In genomic region chr10:75605162-75605846, GRCm38 (mm10) we compare ENCODE assay signal across 12 mouse cellular contexts. TPM values are rescaled to one million over a fixed set of nuclear protein-coding genes. Genes with fewer than 3 reads are reported as not detected.
DNase-seq lines count a peak whose midpoint lies in the region; ATAC-seq and TF ChIP-seq lines count a peak whose summit lies in the region.
"Had no signal": no experiment of that assay in that cellular context is flagged by ENCODE, and none has a peak within 500 bp of the region (broad histone marks: within the 10 kb centered on the region; RNA-seq: fewer than 3 reads in every experiment).

No protein-coding gene starts in this region.

- no peaks in the 10 kb centered on the region for H3K36me3 ChIP-seq in kidney, adult 2 months (ENCODE audit: control insufficient read depth, insufficient read depth, low read length)
- no peaks in the 10 kb centered on the region for H3K36me3 ChIP-seq in MEL (ENCODE audit: control insufficient read depth in 1 of 2, insufficient read depth in 2 of 2, low read length in 2 of 2)
- H3K36me3 ChIP-seq: limb, embryonic 13.5 days; midbrain, embryonic 15.5 days had no signal

- no peaks in the 10 kb centered on the region for H3K4me1 ChIP-seq in kidney, adult 2 months (ENCODE audit: control insufficient read depth, insufficient read depth, low read length)
- H3K4me1 ChIP-seq in MEL (ENCODE audit: control insufficient read depth in 1 of 2, insufficient read depth in 2 of 2, low read length in 2 of 2), result no peaks in the 10 kb centered on the region
- no peaks in the 10 kb centered on the region for H3K4me1 ChIP-seq in olfactory bulb, adult 2 months (ENCODE audit: control insufficient read depth, insufficient read depth, low read length)
- H3K4me1 ChIP-seq: limb, embryonic 13.5 days; midbrain, embryonic 15.5 days had no signal

- H3K27ac ChIP-seq in kidney, adult 2 months (ENCODE audit: insufficient read depth, low read depth, low read length), result no peak overlapping the region
- H3K27ac ChIP-seq in MEL (ENCODE audit: control insufficient read depth, low read depth, low read length), result no peak overlapping the region
- no peak overlapping the region for H3K27ac ChIP-seq in olfactory bulb, adult 2 months (ENCODE audit: insufficient read depth, low read depth, low read length)
- H3K27ac ChIP-seq: limb, embryonic 13.5 days; midbrain, embryonic 15.5 days had no signal

- no peaks in the 10 kb centered on the region for H3K79me2 ChIP-seq in MEL (ENCODE audit: control insufficient read depth, insufficient read depth, low read length, poor library complexity)

- H3K9ac ChIP-seq in MEL (ENCODE audit: control insufficient read depth, low read depth, low read length, poor library complexity, severe bottlenecking), result no peak overlapping the region
- H3K9ac ChIP-seq: limb, embryonic 13.5 days; midbrain, embryonic 15.5 days had no signal

- no peaks in the 10 kb centered on the region for H3K27me3 ChIP-seq in kidney, adult 2 months (replicated peaks; ENCODE audit: control insufficient read depth, insufficient read depth, low read length)
- H3K27me3 ChIP-seq in MEL (ENCODE audit: control insufficient read depth in 1 of 2, insufficient read depth in 2 of 2, low read length in 2 of 2), result 0 out of 4 replicates have a peak, but pooled peaks cover 0 to 2% of the 10 kb centered on the region in 2 experiments
- H3K27me3 ChIP-seq: limb, embryonic 13.5 days; midbrain, embryonic 15.5 days; Patski had no signal

- DNase-seq in kidney, adult 2 months, result no peak
- DNase-seq in kidney, postnatal 4 days, result no peak
- DNase-seq in B cell, adult 2 months, result peak; percentile 64 to 69
- peak; percentile 45 for DNase-seq in MEL (ENCODE audit: low read depth, low spot score)
- DNase-seq in gastrocnemius, postnatal 14 days, result no peak
- DNase-seq in left cerebral cortex, adult 11 months (ENCODE audit: low spot score), result no peak

- TF ChIP-seq RAD21 in MEL (IDR thresholded peaks at IDR 0.05; ENCODE audit: low read depth, low read length), result no peak

- no peak for ATAC-seq in megakaryocyte, adult 5-6 weeks (ENCODE audit: poor library complexity, severe bottlenecking)
- ATAC-seq: midbrain, embryonic 15.5 days; Patski had no signal

- WGBS in kidney, adult 2 months, result 39% methylated on average over 11 of the region's 11 CpGs
- 44% methylated on average over 11 of the region's 11 CpGs for WGBS in olfactory bulb, adult 2 months

- H3K4me3 ChIP-seq in kidney, adult 2 months (ENCODE audit: insufficient read depth, low read depth, low read length), result no peak overlapping the region
- no peak overlapping the region for H3K4me3 ChIP-seq in MEL (ENCODE audit: control insufficient read depth in 1 of 2, insufficient read depth in 1 of 2, low read depth in 2 of 2, low read length in 2 of 2)
- H3K4me3 ChIP-seq in olfactory bulb, adult 2 months (ENCODE audit: insufficient read depth, low read depth, low read length), result no peak overlapping the region
- H3K4me3 ChIP-seq: limb, embryonic 13.5 days; midbrain, embryonic 15.5 days had no signal

- TF ChIP-seq POLR2A in kidney, adult 2 months (IDR thresholded peaks at IDR 0.05; ENCODE audit: low read depth, low read length), result no peak
- no peak for TF ChIP-seq POLR2A in MEL (IDR thresholded peaks at IDR 0.05; ENCODE audit: control insufficient read depth in 1 of 2, insufficient read depth in 1 of 2, low read depth in 1 of 2, low read length in 2 of 2, poor library complexity in 1 of 2)
- TF ChIP-seq POLR2A in olfactory bulb, adult 2 months (IDR thresholded peaks at IDR 0.05; ENCODE audit: insufficient read depth, low read depth, low read length), result no peak

- TF ChIP-seq CTCF in kidney, adult 2 months (conservative IDR thresholded peaks at IDR 0.05; ENCODE audit: insufficient read depth, insufficient read length, low read depth, low read length), result 0 out of 2 replicates have a peak, but pooled peaks have one; percentile 9
- TF ChIP-seq CTCF in MEL (IDR thresholded peaks at IDR 0.05 in 2 of 3, conservative IDR thresholded peaks at IDR 0.05 in 1 of 3; ENCODE audit: control insufficient read depth in 1 of 3, insufficient read depth in 1 of 3, low read depth in 2 of 3, low read length in 3 of 3, poor library complexity in 1 of 3, severe bottlenecking in 1 of 3), result peak; percentile 54 to 79 (median 56)
- TF ChIP-seq CTCF in olfactory bulb, adult 2 months (IDR thresholded peaks at IDR 0.05; ENCODE audit: insufficient read depth, low read depth, low read length), result 0 out of 2 replicates have a peak, but pooled peaks have one; percentile 26

- no peaks in the 10 kb centered on the region for H3K9me3 ChIP-seq in MEL (replicated peaks; ENCODE audit: insufficient read depth, low read length)
- H3K9me3 ChIP-seq: limb, embryonic 13.5 days; midbrain, embryonic 15.5 days had no signal

- intact Hi-C loops in gastrocnemius, postnatal 14 days (cut with DNase I; ENCODE audit: low total_unique reads), result no loop called here

- TF ChIP-seq EP300 in MEL (IDR thresholded peaks at IDR 0.05; ENCODE audit: low read depth in 1 of 2, low read length in 2 of 2), result no peak

TF ChIP-seq in MEL, 35 proteins besides CTCF, POLR2A, EP300 and RAD21:
- TF ChIP-seq CHD2 (IDR thresholded peaks at IDR 0.05; ENCODE audit: low read length) (no peak), BHLHE40 (IDR thresholded peaks at IDR 0.05; ENCODE audit: borderline replicate concordance, low read depth, low read length) (no peak), MYC (IDR thresholded peaks at IDR 0.05; ENCODE audit: low read depth, low read length) (no peak), SMC3 (IDR thresholded peaks at IDR 0.05; ENCODE audit: low read depth, low read length) (peak; percentile 22; the same call in 1 of the 2 replicates)

RNA-seq across cellular contexts. Expression of gene Ggt5, which starts 16.2 kb away (rescaled TPM):
- polyA plus RNA-seq in kidney, adult 2 months (2012; rRNA removed), result 34.5 and 48.3 TPM in 2 replicates
- total RNA-seq in MEL (2012; rRNA removed), result 0.03 TPM in 1 of 2 replicates, not detected in the other
- under 1 TPM in 1 of 2 experiments, not detected in 1; 0.11 TPM for polyA plus RNA-seq in MEL (2012; ENCODE audit: insufficient read depth in 1 of 2, insufficient read length in 2 of 2, low read depth in 1 of 2, low replicate concordance in 2 of 2, missing spikeins in 1 of 2)
- polyA plus RNA-seq in olfactory bulb, adult 2 months (2012; ENCODE audit: insufficient read depth, insufficient read length, low replicate concordance, missing spikeins), result not detected in 2 replicates
- total RNA-seq in megakaryocyte, adult 5-6 weeks (2015), result 2.0 and 2.8 TPM in 2 replicates
- 2.7 and 16.8 TPM in 2 replicates for total RNA-seq in megakaryocyte, adult 5-6 weeks (2017)
- total RNA-seq in gastrocnemius, postnatal 14 days (2021), result 1 to 10 TPM; 5.6 to 7.4 TPM
- polyA plus RNA-seq: Patski had no signal

RNA-seq across cellular contexts. Expression of gene Susd2, which starts 38.5 kb away (rescaled TPM):
- polyA plus RNA-seq in kidney, adult 2 months (2012; rRNA removed), result 193 and 196 TPM in 2 replicates
- total RNA-seq in MEL (2012; rRNA removed), result 0.07 and 0.12 TPM in 2 replicates
- under 1 TPM in 1 of 2 experiments, not detected in 1; 0.15 TPM for polyA plus RNA-seq in MEL (2012; ENCODE audit: insufficient read depth in 1 of 2, insufficient read length in 2 of 2, low read depth in 1 of 2, low replicate concordance in 2 of 2, missing spikeins in 1 of 2)
- polyA plus RNA-seq in olfactory bulb, adult 2 months (2012; ENCODE audit: insufficient read depth, insufficient read length, low replicate concordance, missing spikeins), result not detected in 2 replicates
- total RNA-seq in megakaryocyte, adult 5-6 weeks (2015), result 0.16 and 0.48 TPM in 2 replicates
- 0.33 and 0.49 TPM in 2 replicates for total RNA-seq in megakaryocyte, adult 5-6 weeks (2017)
- 1 to 10 TPM; 2.1 to 3.2 TPM for total RNA-seq in gastrocnemius, postnatal 14 days (2021)

RNA-seq across cellular contexts. Expression of gene Ggt1, which starts 43.9 kb away (rescaled TPM):
- 881 and 1,007 TPM in 2 replicates for polyA plus RNA-seq in kidney, adult 2 months (2012; rRNA removed)
- 0.46 and 1.4 TPM in 2 replicates for total RNA-seq in MEL (2012; rRNA removed)
- polyA plus RNA-seq in MEL (2012; ENCODE audit: insufficient read depth in 1 of 2, insufficient read length in 2 of 2, low read depth in 1 of 2, low replicate concordance in 2 of 2, missing spikeins in 1 of 2), result 1 to 10 TPM in 1 of 2 experiments, not detected in 1; 3.2 TPM
- not detected in 2 replicates for polyA plus RNA-seq in olfactory bulb, adult 2 months (2012; ENCODE audit: insufficient read depth, insufficient read length, low replicate concordance, missing spikeins)
- total RNA-seq in megakaryocyte, adult 5-6 weeks (2015), result 3.2 TPM in 2 replicates
- total RNA-seq in megakaryocyte, adult 5-6 weeks (2017), result 4.9 and 10.0 TPM in 2 replicates
- total RNA-seq in gastrocnemius, postnatal 14 days (2021), result under 1 TPM; 0.66 TPM
- total RNA-seq: heart, postnatal 25 days had no signal

RNA-seq across cellular contexts. Expression of gene Lrrc75b, which starts 45.2 kb away (rescaled TPM):
- 2.1 and 2.2 TPM in 2 replicates for polyA plus RNA-seq in kidney, adult 2 months (2012; rRNA removed)
- not detected in 2 replicates for total RNA-seq in MEL (2012; rRNA removed)
- not detected for polyA plus RNA-seq in MEL (2012; ENCODE audit: insufficient read depth in 1 of 2, insufficient read length in 2 of 2, low read depth in 1 of 2, low replicate concordance in 2 of 2, missing spikeins in 1 of 2)
- not detected in 2 replicates for polyA plus RNA-seq in olfactory bulb, adult 2 months (2012; ENCODE audit: insufficient read depth, insufficient read length, low replicate concordance, missing spikeins)
- 0.58 and 0.71 TPM in 2 replicates for total RNA-seq in megakaryocyte, adult 5-6 weeks (2015)
- 0.22 and 0.57 TPM in 2 replicates for total RNA-seq in megakaryocyte, adult 5-6 weeks (2017)
- total RNA-seq in gastrocnemius, postnatal 14 days (2021), result under 1 TPM; 0.53 to 0.90 TPM

Comparison
In these comparisons a context has a peak if more than half of its experiments do, and no peak if none do; other contexts are left out.
1. DNase-seq: peak in B cell, adult 2 months (2 of 2) and MEL (single experiment); none in kidney, adult 2 months (single experiment), kidney, postnatal 4 days (0 of 2), gastrocnemius, postnatal 14 days (single experiment) and left cerebral cortex, adult 11 months (single experiment).
2. Peak in every context shown above with its lines, with median percentiles within 50 percentile points of each other: CTCF ChIP-seq.